Mouse (Mus musculus) thymus, adult 2 months (tissue): Measurements from ENCODE around the gene Tec. TPM values are rescaled to one million over a fixed set of nuclear protein-coding genes. Genes with fewer than 3 reads are reported as not detected.

Experiments used
- DNase-seq: peaks from one replicate; pipeline ENCODE4 v3.0.0; 2021
- H3K27ac ChIP-seq: fragments of 200-500 bp; 2 replicates; pipeline ENCODE4 v1.5.1; 2012; ENCODE audit warnings: low read length, control low read depth; ENCODE audit not compliant: control insufficient read depth, insufficient read depth
- H3K27me3 ChIP-seq: fragments of 200-500 bp; 2 replicates; pipeline ENCODE4 v1.6.1; 2012; ENCODE audit warnings: mild to moderate bottlenecking, low read length, moderate library complexity, mixed read lengths; ENCODE audit not compliant: control insufficient read depth, insufficient read depth
- H3K36me3 ChIP-seq: fragments of 200-500 bp; 2 replicates; pipeline ENCODE4 v1.6.1; 2012; ENCODE audit warnings: mild to moderate bottlenecking, low read length, moderate library complexity; ENCODE audit not compliant: control insufficient read depth, insufficient read depth
- H3K4me1 ChIP-seq: fragments of 200-500 bp; replicated peaks from 2 replicates; pipeline ENCODE4 v1.6.1; 2012; ENCODE audit warnings: low read length; ENCODE audit not compliant: control insufficient read depth, insufficient read depth
- H3K4me3 ChIP-seq: fragments of 200-500 bp; 2 replicates; pipeline ENCODE4 v1.5.1; 2012; ENCODE audit warnings: mild to moderate bottlenecking, low read length, control low read depth, moderate library complexity; ENCODE audit not compliant: control insufficient read depth, insufficient read depth
- CTCF ChIP-seq: fragments of 200-500 bp; IDR thresholded peaks from 2 replicates; pipeline ENCODE4 v1.5.1; 2012; ENCODE audit warnings: mild to moderate bottlenecking, control low read depth, low read length, moderate library complexity, borderline replicate concordance; ENCODE audit not compliant: control insufficient read depth, poor library complexity, insufficient read depth; ENCODE audit errors: extremely low read depth
- POLR2A ChIP-seq: fragments of 200-500 bp; IDR thresholded peaks from 2 replicates; pipeline ENCODE4 v1.6.1; 2012; ENCODE audit warnings: mild to moderate bottlenecking, low read length, control low read depth, moderate library complexity; ENCODE audit not compliant: control insufficient read depth, poor library complexity, insufficient read depth; ENCODE audit errors: extremely low read depth
- WGBS: fragments of 180-500 bp; shearing (Covaris S2); methylation state at CpG from one replicate; pipeline ENCODE4 v1.1.7; 2018; 5-methylcytosine and 5-hydroxymethylcytosine counted together
- polyA plus RNA-seq: library from polyadenylated mRNA; depleted of rRNA; stranded (reverse); fragments of >200 nt; gene quantifications from 2 replicates; pipeline ENCODE4 v1.2.3, GENCODE M21; 2012

Gene Tec
- polyA plus RNA-seq, 1 experiment, result 18.3 TPM

- Histone ChIP-seq H3K27ac (no peak overlapping the region), H3K4me3 (no peak overlapping the region), H3K27me3 (no peaks in the 10 kb centered on the region), H3K4me1 (peaks cover 27% of the 10 kb centered on the region), H3K36me3 (no peaks in the 10 kb centered on the region)
- DNase-seq, result no peak
- WGBS, result 41% methylated on average over 2 of the region's 2 CpGs
- no peak for TF ChIP-seq POLR2A
Observed at GRCm38 (mm10) chr5:72816491-72816890, 51.8 kb downstream of the Tec start.

- TF ChIP-seq CTCF, result no peak
- TF ChIP-seq POLR2A, result no peak
- Histone ChIP-seq H3K27me3 (no peaks in the 10 kb centered on the region), H3K4me3 (no peak overlapping the region), H3K36me3 (no peaks in the 10 kb centered on the region), H3K27ac (no peak overlapping the region), H3K4me1 (peaks cover 29% of the 10 kb centered on the region)
- WGBS, result 92% methylated on average over 1 of the region's 1 CpGs
- no peak for DNase-seq
Observed at GRCm38 (mm10) chr5:72816046-72816445, 52.2 kb downstream of the Tec start.

- Histone ChIP-seq H3K36me3 (no peaks in the 10 kb centered on the region), H3K27me3 (no peaks in the 10 kb centered on the region), H3K4me1 (peaks cover 31% of the 10 kb centered on the region), H3K27ac (no peak overlapping the region), H3K4me3 (no peak overlapping the region)
- WGBS, result 92% methylated on average over 6 of the region's 6 CpGs
- no peak for DNase-seq
- TF ChIP-seq POLR2A (no peak), CTCF (no peak)
Observed at GRCm38 (mm10) chr5:72815361-72815760, 52.9 kb downstream of the Tec start.

GRCm38 (mm10) chr5:72814072-72814471 lies 54.2 kb downstream of the Tec start:
- TF ChIP-seq CTCF (no peak), POLR2A (no peak)
- peaks cover 31% of the 10 kb centered on the region for H3K4me1 ChIP-seq
- H3K27ac ChIP-seq, result no peak overlapping the region
- no peaks in the 10 kb centered on the region for H3K36me3 ChIP-seq
- H3K27me3 ChIP-seq, result no peaks in the 10 kb centered on the region
- WGBS, result 81% methylated on average over 5 of the region's 5 CpGs
- no peak for DNase-seq
- H3K4me3 ChIP-seq, result no peak overlapping the region

GRCm38 (mm10) chr5:72812908-72813307 lies 55.4 kb downstream of the Tec start:
- 9% methylated on average over 5 of the region's 5 CpGs for WGBS
- no peak for TF ChIP-seq CTCF
- no peak for TF ChIP-seq POLR2A
- Histone ChIP-seq H3K27me3 (no peaks in the 10 kb centered on the region), H3K4me1 (peaks cover 34% of the 10 kb centered on the region), H3K36me3 (no peaks in the 10 kb centered on the region), H3K4me3 (no peak overlapping the region), H3K27ac (0 out of 2 replicates have a peak overlapping the region, but pooled peaks have one; percentile 2)
- peak; percentile 34 for DNase-seq

- WGBS, result 93% methylated on average over 3 of the region's 3 CpGs
- no peak for DNase-seq
- no peaks in the 10 kb centered on the region for H3K36me3 ChIP-seq
- no peak overlapping the region for H3K27ac ChIP-seq
- H3K4me3 ChIP-seq, result no peak overlapping the region
- no peak for TF ChIP-seq CTCF
- TF ChIP-seq POLR2A, result no peak
- no peaks in the 10 kb centered on the region for H3K27me3 ChIP-seq
- peaks cover 29% of the 10 kb centered on the region for H3K4me1 ChIP-seq
Observed at GRCm38 (mm10) chr5:72812328-72812727, 56.0 kb downstream of the Tec start.

GRCm38 (mm10) chr5:72811397-72811796 lies 56.9 kb downstream of the Tec start:
- Histone ChIP-seq H3K27me3 (no peaks in the 10 kb centered on the region), H3K36me3 (no peaks in the 10 kb centered on the region), H3K27ac (no peak overlapping the region), H3K4me3 (no peak overlapping the region), H3K4me1 (peaks cover 23% of the 10 kb centered on the region)
- no peak for DNase-seq
- WGBS, result 88% methylated on average over 3 of the region's 3 CpGs
- no peak for TF ChIP-seq CTCF
- no peak for TF ChIP-seq POLR2A
